Mouse (Mus musculus): ENCODE data around the gene Zmiz1.

DNA sequence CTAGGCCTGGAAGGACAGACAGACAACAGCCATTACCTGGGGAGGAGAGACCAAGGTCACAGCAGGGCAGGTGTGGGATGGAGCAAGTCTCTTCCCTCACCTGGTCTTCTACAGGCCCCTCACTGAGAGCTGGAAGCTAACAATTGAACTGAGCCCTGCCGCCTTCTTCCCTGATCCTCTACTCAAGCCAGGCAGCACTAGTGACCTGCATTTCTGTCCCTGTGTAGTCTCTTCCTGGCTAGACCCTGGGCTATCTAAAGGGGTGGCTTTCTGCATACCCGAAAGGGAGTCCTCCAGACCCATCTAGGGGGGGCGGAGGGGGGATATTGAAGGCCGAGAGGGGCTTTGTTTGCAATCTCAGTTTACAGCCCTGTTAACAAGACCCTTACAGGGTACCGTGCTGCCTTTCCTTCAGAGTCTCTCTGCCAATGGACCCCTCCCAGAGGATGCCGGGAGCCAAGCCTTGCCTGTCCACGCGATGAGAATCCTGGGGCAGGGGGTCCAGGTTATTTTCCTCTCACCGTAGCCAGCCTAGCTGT, 152.2 kb downstream of the Zmiz1 start:
- TF ChIP-seq CTCF (IDR thresholded peaks at IDR 0.05; ENCODE audit: control insufficient read depth, insufficient read depth, insufficient read length) (no peak), USF1 (IDR thresholded peaks at IDR 0.05; ENCODE audit: low read depth) (no peak), MAX (IDR thresholded peaks at IDR 0.05) (no peak)

Measured in C2C12 (cell line).